Mouse (Mus musculus) forelimb bud, embryonic 11.5 days (tissue): ENCODE measurements around the gene Otud4.
A peak's percentile ranks its signal among the peaks of the same experiment; 100 is the strongest.
"Not testable (repeated sequence)": the region's sequence is repeated elsewhere in the genome, so short reads cannot be mapped to it uniquely, and the experiment has no call there.

Source experiments
- DNase-seq: peaks from one replicate; pipeline ENCODE4 v3.0.0-alpha.2; 2012; ENCODE audit warnings: low read depth, low spot score

The Otud4 gene

DNA sequence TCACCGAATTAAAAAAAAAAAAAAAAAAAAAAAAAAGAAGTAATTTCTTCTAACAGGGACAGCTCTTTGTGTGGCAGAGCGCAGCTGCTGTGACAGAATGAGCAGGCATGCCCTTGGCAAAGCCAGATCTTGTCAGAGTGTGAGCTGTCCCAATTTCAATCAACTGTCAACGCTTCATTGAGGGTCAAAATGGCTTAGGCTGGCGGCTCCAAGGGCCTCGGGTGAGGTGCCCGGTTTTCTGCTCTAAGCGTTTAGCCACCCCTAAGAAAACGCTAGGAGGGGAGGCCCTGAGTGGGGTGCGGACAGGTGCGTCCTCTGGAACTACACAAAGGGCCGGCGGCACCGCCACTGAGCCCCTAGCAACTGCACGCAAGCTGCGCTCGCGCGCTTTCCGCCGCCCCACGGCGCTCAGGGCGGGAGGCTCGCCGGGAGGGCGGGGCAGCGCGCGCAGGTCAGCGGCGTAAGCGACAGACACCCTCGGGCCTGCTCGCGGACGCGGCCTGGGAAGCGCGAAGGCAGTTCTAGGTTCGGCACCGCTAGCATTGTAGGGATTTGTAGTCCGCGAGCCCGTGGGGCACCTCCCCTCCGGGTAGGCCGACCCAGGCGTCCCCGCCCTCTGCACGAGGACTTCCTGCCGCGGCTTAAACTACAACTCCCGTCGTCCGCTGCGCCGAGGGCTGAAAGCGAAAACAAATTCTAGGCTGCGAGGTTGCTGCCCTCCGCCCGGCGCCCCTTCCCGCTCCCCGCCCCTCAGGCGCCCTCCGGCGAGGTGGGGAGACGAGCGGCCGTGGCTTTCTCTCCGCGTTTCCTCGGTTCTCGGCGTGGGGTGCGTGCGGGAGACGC lies 490 bp upstream of the Otud4 start:
- DNase-seq: peak; percentile 99

DNA sequence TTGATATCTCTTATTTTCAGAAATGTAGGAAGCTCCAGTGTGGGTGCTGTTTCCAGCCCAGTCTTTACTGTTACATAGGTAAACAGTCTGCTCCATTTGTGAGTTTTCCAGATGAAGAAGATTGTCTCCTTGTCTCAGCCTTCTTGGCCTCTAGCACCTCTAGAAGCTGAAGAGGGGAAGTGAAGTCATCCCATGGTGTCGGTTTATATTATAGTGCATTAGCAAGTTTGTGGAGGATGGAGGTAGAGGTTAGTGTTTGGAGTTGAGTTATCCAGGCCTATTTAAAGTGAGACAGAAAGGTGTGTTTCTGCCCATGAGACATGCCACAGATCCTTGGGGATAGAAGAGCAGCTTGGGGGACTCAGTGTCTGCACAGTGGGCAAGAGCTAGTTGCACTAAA lies 1.7 kb downstream of the Otud4 start:
- no peak for DNase-seq

DNA sequence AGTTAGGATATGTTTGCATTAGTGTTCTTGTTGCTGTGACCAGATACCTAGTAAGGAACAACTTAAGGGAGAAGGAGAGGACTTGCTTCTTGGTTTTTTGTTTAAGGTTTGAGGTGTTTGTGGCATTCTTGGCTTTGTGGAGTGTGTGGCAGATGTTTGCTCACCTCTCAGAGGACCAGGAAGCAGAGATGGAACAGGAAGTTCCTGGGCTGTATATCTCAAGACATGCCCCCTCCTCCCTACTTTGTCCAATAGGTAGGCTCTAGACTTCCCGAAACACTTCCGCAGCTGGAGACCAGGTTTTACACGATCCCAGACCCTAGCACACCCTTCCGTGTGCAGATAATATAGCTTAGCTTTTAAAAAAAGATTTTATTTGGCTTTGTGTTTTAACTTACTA lies 10.2 kb downstream of the Otud4 start:
- DNase-seq: no peak

DNA sequence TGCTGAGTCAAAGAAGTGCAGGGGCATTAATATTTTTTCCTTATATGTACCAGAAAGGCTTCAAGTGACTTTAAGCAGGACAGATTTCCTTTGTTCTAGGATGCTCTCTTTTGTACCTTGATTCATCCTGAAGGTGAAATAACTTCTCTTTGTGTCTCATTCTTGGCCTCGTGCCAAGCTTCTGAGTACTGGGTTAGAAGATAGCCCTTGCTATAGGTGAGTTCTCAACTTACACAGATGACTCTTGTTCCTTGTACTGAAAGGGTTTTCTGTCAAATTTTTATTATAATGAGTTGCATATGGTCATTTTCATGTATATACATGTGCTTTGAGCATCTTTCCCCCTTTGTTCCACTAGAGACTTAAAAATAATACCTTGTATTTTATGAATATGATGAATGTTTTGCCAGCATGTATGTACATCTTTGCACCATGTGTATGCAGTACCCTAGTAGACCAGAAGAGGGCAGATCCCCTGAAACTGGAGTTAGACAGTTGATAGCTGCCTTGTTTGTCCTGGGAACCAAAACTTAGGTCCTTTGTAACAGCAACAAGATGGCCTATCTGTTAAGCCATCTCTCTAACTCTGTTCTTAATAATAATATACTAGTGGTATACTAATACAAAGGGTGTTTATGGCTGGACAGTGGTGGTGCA lies 10.9 kb downstream of the Otud4 start:
- peak; percentile 39 for DNase-seq

DNA sequence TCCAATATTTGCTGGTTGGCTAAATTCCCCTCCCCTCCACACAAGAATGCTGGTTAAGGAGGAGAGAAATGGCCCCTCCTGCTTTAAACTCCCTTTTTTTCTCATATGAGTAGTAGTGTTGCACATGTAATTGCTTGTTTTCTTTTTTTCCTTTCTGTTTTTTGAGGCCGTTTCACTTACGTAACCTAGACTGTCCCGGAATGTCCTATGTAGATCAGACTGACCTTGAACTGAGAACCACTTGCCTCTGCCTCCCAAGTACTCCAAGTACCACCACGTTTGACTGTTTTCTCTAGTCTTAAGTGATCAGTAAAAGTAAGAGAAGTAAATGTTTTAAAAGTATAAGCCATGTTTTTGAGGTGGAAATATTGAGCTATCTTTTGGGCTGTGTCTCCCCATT lies 14.3 kb downstream of the Otud4 start:
- no peak for DNase-seq

DNA sequence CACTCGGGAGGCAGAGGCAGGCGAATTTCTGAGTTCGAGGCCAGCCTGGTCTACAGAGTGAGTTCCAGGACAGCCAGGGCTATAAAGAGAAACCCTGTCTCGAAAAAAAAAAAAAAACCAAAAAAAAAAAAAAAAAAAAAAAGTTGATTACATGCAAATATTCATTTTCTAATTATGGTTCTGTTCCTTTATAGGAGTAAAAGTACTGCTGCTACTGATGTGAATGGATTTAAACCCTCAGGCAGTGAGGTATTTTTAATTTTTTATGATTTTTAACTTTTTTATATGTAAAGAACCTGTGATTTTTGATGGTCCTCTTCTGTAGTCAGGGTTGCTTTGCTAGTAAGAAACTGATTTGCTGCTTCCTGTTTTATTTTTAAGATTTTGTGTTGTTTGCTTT lies 19.3 kb downstream of the Otud4 start:
- DNase-seq: not testable (repeated sequence)

DNA sequence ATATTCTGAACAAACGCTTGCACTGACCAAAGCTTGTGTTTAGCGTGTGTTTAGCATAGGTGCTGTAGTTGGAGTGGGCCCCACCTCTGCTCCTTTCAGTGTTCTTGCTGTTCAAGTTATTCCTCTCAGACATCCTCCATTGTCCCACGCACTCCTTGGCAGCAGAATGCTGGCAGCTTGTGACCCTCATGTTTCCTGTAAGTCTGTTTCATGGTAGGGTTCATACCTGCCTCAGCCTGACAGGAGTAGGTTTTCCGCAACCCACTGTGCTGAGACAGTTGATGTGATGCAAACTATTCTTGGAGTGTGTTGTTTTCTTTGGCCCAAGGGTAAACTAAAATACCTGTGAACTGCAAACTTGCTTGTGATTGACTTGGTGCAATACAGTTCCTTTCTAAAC lies 37.0 kb downstream of the Otud4 start:
- DNase-seq: no peak

DNA sequence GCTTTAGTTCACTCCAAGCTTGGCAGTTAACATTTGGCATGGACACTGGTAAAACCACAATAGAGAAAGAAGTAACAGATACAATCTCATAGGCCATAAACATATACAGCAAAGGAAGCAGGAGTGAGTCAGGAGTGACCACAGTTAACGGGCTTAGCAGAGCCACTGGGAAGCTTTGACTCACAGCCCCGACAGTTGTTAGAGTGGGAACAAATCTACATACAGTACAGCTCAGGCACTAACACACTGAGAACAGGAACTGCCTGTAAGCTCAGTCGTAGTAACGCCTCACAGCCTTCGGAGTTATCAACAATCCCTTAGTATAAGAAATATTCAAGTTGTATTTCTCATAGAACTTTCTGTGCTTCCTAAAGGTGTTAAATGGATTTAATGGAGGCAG lies 39.6 kb downstream of the Otud4 start:
- DNase-seq: no peak

DNA sequence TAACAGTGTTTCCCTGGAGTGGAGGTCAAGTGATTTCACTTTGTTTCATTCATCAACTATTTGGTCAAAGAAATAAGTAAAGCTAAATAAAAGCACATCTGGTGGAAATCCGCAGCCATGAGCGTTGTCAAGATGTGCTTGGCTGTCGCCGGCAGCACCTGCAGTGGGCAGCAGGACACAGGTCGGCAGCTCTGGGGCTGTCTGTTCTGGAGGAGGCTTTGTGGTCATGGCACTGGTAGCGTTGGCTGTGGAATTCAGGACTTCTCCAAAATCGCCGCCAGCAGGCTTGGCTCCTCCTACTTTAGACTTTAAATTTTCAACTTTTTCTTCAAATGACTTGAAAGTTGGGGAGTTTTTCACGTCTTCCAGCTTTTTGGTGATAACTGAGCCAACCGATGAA lies 40.7 kb downstream of the Otud4 start:
- DNase-seq: not testable (repeated sequence)

DNA sequence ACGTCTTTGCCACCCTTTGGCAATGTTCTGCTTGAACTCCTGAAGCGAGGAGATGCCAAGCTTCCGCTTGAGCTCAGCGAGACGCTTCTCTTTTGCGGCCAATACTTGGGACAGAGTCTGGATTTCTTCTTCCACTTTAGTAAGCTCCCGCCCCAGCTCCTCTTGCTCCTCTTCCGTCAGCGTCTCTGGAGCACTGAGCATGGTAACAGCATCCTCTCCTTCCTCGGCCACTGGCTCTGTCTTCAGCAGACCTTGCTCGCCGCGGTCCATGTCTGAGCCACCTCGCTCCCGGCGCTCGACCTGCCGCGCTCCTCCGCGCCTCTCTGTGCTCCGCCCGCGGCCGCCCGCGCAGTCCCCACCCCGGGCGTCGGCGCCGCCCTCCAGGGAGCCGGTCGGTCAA lies 41.1 kb downstream of the Otud4 start:
- no peak for DNase-seq

DNA sequence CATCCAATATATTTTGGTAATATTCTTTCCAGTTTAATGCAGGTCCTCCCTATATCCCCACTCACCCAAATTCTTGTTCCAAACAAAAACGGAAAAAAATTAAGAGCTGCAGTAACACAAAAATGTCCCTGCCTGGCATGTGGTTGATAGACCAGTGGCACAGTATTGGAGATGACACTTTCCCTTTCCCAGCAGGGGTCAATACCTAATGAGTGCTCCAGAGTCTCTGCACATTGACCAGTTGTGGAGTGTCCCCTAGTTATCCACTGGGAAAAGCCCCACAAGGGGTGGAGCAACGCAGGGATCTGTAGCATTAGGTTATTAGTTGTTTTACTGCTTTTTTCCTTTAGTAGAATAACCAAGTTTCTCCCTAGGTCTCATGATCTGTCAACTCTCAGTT lies 41.5 kb downstream of the Otud4 start:
- DNase-seq: no peak

DNA sequence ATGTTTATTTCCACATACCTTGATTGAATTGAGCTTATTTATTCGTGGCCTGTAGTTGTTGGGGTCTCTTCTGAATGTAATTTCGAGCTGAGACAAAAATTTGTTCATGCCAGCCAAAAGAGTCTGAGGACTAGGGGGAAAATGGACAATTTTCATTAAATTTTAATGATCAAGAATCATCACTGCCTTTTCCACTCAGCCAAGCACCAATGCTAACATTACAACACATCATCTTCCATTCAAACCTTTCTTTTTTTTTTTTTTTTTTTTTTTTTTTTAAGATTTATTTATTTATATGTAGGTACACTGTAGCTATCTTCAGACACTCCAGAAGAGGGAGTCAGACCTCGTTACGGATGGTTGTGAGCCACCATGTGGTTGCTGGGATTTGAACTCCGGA lies 46.5 kb downstream of the Otud4 start:
- DNase-seq: not testable (repeated sequence)

DNA sequence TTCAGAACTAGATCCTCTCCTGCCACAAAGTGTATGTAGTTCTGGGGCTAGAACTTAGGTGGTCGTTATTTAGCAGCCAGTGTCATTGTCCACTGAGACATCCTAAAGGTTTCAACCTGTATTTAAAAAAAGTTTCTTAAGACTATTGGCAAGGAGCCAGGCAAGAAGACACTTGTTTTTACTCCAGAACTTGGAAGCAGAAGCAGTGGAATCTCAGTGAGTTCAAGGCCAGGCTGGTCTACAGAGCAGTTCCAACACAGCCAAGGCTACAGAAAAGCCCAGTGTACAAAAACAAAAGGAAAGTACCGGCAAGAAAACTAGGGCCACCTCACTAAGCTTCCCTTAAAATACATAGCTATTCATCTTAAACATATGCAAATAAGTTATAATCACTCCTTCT lies 53.1 kb downstream of the Otud4 start:
- no peak for DNase-seq

DNA sequence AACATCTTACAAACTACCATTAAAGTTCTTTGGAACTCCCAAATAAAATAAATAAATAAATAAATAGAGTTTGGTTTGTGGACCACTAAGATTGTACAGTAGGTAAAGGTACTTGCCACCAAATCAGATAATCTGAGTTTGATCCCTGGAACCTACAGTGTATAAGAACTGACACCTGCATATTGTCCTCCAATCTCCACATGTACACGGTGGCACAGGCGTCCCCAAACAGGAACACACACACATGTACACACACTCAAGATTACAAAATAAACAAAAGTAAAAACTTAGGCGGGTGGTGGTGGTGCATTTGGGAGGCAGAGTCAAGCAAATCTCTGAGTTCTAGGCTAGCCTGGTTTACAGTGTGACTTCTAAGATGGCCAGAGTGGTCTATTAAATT lies 67.3 kb downstream of the Otud4 start:
- DNase-seq: no peak

DNA sequence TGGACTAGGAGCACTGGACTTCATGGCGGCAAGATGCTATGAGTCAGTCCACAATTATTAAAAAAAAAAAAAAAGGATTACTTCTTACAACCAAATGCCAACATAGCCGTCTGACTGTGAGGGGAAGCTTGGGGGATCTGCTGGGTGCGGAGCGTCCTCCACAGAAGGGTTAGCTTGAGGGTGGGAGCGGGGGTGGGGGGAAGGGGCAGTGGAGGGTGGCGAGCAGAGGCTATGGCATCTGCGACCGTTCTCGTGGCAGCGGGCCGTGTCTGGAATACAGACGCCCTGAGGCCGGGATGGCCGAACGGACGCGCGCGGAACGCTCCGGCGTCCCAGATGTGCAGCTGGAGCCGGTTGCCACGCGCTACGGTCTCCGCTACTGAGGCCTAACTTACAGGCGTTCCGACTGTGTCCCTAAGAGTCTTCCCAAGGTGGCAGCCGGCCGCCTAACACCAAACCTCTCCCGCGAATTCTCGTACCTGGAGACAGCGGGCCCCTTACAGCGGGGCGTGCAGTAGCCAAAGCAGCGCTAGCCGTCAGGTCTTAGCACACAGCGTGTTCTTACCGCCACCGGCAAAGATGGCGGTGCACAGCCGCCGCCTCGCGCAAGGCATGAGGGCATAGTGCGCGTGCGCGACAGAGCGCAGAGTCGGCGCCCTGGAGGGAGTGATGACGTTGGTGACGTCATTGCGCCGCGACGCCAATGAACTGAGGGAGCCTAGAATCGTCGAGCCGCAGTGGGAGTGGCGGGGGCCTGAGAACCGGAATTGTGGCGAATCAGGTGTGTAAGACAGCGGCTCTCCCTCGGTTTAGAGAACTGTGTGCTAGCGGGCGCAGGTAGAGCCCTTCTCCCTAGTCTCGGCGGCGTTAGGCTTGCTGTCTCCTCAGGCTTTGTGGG lies 71.9 kb downstream of the Otud4 start, which contains the start of the genes Abce1 and Anapc10:
TSS of gene Abce1 (minus strand) at position 677 of the 898 bp plus-strand sequence.
TSS of gene Anapc10 (plus strand) at position 757 of the 898 bp plus-strand sequence.
- peak; percentile 100 for DNase-seq

DNA sequence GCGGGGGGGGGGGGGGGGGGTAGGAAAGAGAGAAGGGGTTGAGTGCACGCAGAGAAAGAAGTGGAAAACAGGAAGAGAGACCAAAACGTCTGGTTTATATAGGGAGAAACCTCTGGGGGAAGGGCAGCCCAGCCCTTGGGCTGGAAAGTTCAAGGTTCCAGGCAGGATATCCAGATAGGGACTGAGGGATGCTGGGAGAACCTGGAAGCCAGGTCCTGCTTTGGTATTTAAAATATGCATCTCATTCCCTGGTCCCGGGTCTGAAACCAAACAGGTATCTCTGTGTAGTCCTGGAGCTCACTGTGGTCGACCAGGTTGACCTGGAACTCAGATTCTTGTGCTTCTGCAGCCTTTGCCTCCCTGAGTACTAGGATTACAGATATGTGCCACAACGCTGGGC lies 73.3 kb downstream of the Otud4 start:
- no peak for DNase-seq

DNA sequence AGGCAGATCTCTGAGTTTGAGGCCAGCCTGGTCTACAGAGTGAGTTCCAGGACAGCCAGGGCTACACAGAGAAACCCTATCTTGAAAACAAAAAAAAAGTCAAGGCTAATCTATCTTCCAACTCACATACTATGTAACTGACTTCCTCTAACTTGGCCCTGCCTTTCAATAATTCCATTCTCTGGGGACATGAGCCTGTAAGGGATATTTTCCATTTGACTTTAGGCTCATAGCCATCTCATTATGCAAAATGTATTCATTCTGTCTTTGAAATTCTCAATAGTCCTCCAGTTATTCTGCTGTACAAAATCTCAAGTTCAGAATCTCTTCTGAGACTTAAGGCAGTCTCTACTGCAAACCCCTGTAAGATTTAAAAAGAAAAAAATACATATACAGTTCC lies 82.1 kb downstream of the Otud4 start:
- no peak for DNase-seq

DNA sequence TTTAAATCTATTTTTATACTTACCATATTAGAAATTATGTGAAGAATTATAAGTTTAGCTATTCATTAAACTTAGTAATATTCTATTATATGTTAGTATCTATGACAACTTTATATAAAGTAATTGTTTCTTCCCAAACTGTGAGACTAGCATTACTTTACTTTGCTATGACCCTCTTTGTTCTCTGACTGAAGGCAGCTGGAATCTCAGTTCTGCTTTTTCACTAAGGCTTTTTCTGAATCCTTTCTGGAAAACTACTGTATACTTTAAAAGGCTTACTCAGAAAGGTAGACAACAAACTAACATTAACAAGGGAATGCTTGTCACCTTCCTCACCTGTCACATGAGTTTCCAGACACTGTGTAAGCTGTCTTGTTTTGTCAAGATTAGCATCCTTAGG lies 83.9 kb downstream of the Otud4 start:
- no peak for DNase-seq

DNA sequence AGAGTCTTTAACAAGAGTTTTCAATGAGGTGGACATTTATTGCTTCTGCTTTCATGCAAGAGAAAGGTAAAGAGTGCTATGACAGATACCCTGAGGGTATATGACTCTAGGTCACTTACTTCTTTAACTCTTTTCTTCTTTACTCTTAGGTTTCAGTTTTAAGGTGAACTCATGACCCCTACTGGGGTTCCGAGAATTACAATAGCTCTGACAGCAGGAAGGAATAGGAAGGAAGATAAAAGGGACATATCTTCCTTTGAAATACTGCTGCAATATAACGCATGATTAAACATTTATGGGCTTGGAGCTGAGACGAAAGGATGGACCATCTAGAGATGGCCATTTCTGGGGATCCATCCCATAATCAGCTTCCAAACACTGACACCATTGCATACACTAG lies 85.2 kb downstream of the Otud4 start:
- DNase-seq: no peak
